Mouse (Mus musculus): ENCODE results near the gene Fkbp2. TPM values are rescaled to one million over a fixed set of nuclear protein-coding genes. Genes with fewer than 3 reads are reported as not detected.
A peak's percentile ranks its signal among the peaks of the same experiment; 100 is the strongest.

Gene Fkbp2
- polyA plus RNA-seq, 1 experiment from 2014 or later, result 88.3 TPM

- peaks cover 15% of the 10 kb centered on the region; the same call in 1 of the 2 replicates for H3K36me3 ChIP-seq (replicated peaks)
- peak overlapping the region; percentile 97 for H3K4me2 ChIP-seq
- no peak for ATAC-seq (ENCODE audit: insufficient read depth)
- peaks cover 22% of the 10 kb centered on the region for H3K27me3 ChIP-seq
- peak overlapping the region; percentile 75 for H3K9ac ChIP-seq
- no peaks in the 10 kb centered on the region for H3K9me3 ChIP-seq (replicated peaks)
- under 1% methylated on average over 20 of the region's 20 CpGs for WGBS (ENCODE audit: insufficient replicate concordance)
- H3K4me1 ChIP-seq (replicated peaks), result peaks cover 70% of the 10 kb centered on the region
- H3K27ac ChIP-seq (replicated peaks), result 0 out of 2 replicates have a peak overlapping the region, but pooled peaks have one; percentile 24
- peak overlapping the region; percentile 66 for H3K4me3 ChIP-seq (replicated peaks)
These were observed 11.0 kb downstream of the Fkbp2 start for GRCm38 (mm10) chr19:6969291-6969664.

GRCm38 (mm10) chr19:6968491-6969271 is 11.6 kb downstream of the Fkbp2 start:
- WGBS (ENCODE audit: insufficient replicate concordance), result 7% methylated on average over 15 of the region's 15 CpGs
- ATAC-seq (ENCODE audit: insufficient read depth), result no peak
- H3K27me3 ChIP-seq, result peaks cover 22% of the 10 kb centered on the region
- peaks cover 66% of the 10 kb centered on the region for H3K4me1 ChIP-seq (replicated peaks)
- H3K27ac ChIP-seq (replicated peaks), result no peak overlapping the region
- peak overlapping the region; percentile 75 for H3K9ac ChIP-seq
- peak overlapping the region; percentile 97 for H3K4me2 ChIP-seq
- no peaks in the 10 kb centered on the region for H3K9me3 ChIP-seq (replicated peaks)
- H3K4me3 ChIP-seq (replicated peaks), result peak overlapping the region; percentile 66
- peaks cover 17% of the 10 kb centered on the region; the same call in 1 of the 2 replicates for H3K36me3 ChIP-seq (replicated peaks)

GRCm38 (mm10) chr19:6956461-6956860 is 23.8 kb downstream of the Fkbp2 start:
- peaks cover 33% of the 10 kb centered on the region for H3K36me3 ChIP-seq (replicated peaks)
- no peak for ATAC-seq (ENCODE audit: insufficient read depth)
- 62% methylated on average over 10 of the region's 10 CpGs for WGBS (ENCODE audit: insufficient replicate concordance)

GRCm38 (mm10) chr19:6955424-6955823 is 24.9 kb downstream of the Fkbp2 start:
- no peak for ATAC-seq (ENCODE audit: insufficient read depth)
- H3K27me3 ChIP-seq, result no peaks in the 10 kb centered on the region
- H3K4me1 ChIP-seq (replicated peaks), result peaks cover 35% of the 10 kb centered on the region
- 67% methylated on average over 7 of the region's 7 CpGs for WGBS (ENCODE audit: insufficient replicate concordance)
- no peaks in the 10 kb centered on the region for H3K9me3 ChIP-seq (replicated peaks)
- H3K36me3 ChIP-seq (replicated peaks), result peaks cover 33% of the 10 kb centered on the region
- no peak overlapping the region for H3K4me2 ChIP-seq
- H3K9ac ChIP-seq, result no peak overlapping the region
- no peak overlapping the region for H3K27ac ChIP-seq (replicated peaks)
- no peak overlapping the region for H3K4me3 ChIP-seq (replicated peaks)

More at GRCm38 (mm10) chr19:6956461-6956860, 23.8 kb downstream of the Fkbp2 start:
- H3K4me2 ChIP-seq, result no peak overlapping the region
- no peak overlapping the region for H3K27ac ChIP-seq (replicated peaks)
- H3K4me3 ChIP-seq (replicated peaks), result no peak overlapping the region
- no peaks in the 10 kb centered on the region for H3K27me3 ChIP-seq
- H3K4me1 ChIP-seq (replicated peaks), result peaks cover 25% of the 10 kb centered on the region
- no peak overlapping the region for H3K9ac ChIP-seq
- H3K9me3 ChIP-seq (replicated peaks), result no peaks in the 10 kb centered on the region

DNA sequence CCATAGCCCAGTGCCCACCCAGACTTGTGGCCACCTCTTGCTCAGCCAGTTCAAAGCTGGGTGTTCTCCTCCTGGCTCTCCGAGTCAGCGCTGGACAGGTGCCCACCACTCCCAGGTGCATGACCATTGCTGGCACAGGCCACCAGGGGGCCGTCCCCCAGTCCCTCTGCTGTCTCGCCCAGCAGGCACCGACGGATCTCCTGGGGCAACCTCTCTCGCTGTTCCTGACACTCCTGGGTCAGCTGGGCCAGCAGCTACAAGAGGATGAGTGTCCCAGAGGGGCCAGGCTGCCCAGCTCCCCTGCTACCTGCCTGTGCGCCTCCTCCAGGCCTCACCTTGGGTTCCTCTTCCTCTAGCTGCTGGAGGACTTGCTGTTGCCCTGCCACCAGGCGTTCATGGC is 26.3 kb downstream of the Fkbp2 start:
- H3K36me3 ChIP-seq (replicated peaks), result peaks cover 33% of the 10 kb centered on the region
- no peak overlapping the region for H3K27ac ChIP-seq (replicated peaks)
- no peaks in the 10 kb centered on the region for H3K9me3 ChIP-seq (replicated peaks)
- no peak overlapping the region for H3K4me2 ChIP-seq
- ATAC-seq (ENCODE audit: insufficient read depth), result no peak
- H3K27me3 ChIP-seq, result no peaks in the 10 kb centered on the region
- 69% methylated on average over 9 of the region's 9 CpGs for WGBS (ENCODE audit: insufficient replicate concordance)
- no peak overlapping the region for H3K9ac ChIP-seq
- H3K4me1 ChIP-seq (replicated peaks), result peaks cover 49% of the 10 kb centered on the region
- H3K4me3 ChIP-seq (replicated peaks), result no peak overlapping the region

- ATAC-seq (ENCODE audit: insufficient read depth), result no peak
- Histone ChIP-seq H3K27ac (replicated peaks) (peak overlapping the region; percentile 91), H3K4me1 (replicated peaks) (peaks cover 55% of the 10 kb centered on the region), H3K4me3 (replicated peaks) (peak overlapping the region; percentile 79), H3K9me3 (replicated peaks) (no peaks in the 10 kb centered on the region), H3K4me2 (peak overlapping the region; percentile 98), H3K36me3 (replicated peaks) (peaks cover 24% of the 10 kb centered on the region), H3K9ac (peak overlapping the region; percentile 73; the same call in 1 of the 2 replicates), H3K27me3 (no peaks in the 10 kb centered on the region)
- 3% methylated on average over 3 of the region's 3 CpGs for WGBS (ENCODE audit: insufficient replicate concordance)
These were observed 27.6 kb downstream of the Fkbp2 start for GRCm38 (mm10) chr19:6952712-6953037.

- peak overlapping the region; percentile 91 for H3K27ac ChIP-seq (replicated peaks)
- H3K36me3 ChIP-seq (replicated peaks), result peaks cover 19% of the 10 kb centered on the region
- ATAC-seq (ENCODE audit: insufficient read depth), result peak; percentile 31
- H3K4me3 ChIP-seq (replicated peaks), result peak overlapping the region; percentile 79
- 1% methylated on average over 31 of the region's 31 CpGs for WGBS (ENCODE audit: insufficient replicate concordance)
- H3K9ac ChIP-seq, result peak overlapping the region; percentile 73
- peak overlapping the region; percentile 98 for H3K4me2 ChIP-seq
- H3K9me3 ChIP-seq (replicated peaks), result no peaks in the 10 kb centered on the region
- no peaks in the 10 kb centered on the region for H3K27me3 ChIP-seq
- peaks cover 56% of the 10 kb centered on the region for H3K4me1 ChIP-seq (replicated peaks)
These were observed 28.1 kb downstream of the Fkbp2 start for GRCm38 (mm10) chr19:6951994-6952711.

DNA sequence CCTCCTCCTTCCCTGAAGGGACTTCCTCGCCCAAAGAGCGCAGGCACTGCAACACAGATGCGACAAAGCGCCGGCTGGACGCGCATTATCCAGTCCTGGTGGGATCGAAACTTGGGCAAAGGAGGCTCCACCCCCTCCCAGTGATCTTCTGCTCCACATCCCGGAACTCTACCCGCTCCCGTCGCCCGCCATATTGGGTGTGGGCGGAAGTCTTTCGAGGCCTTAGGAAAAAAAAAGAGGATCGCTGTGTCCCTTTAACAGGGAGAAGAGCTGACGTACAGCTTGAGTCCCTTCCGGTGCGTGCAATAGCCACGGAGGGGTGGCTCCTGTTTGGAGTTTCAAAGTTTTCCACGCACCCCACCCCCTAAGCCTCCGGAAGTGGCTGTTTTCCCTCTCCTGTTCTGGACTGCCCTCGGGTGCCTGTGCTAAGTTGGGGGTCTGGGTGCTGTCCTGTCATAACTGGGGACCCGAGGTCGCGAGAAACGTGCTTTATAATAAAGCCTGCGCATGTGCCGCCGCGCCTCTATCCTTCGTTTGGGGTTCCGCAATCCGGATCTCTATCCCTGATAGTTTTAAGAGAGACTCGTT is 28.8 kb downstream of the Fkbp2 start:
- ATAC-seq (ENCODE audit: insufficient read depth), result peak; percentile 70
- Histone ChIP-seq H3K4me1 (replicated peaks) (peaks cover 57% of the 10 kb centered on the region), H3K36me3 (replicated peaks) (peaks cover 17% of the 10 kb centered on the region), H3K9ac (peak overlapping the region; percentile 73), H3K4me3 (replicated peaks) (peak overlapping the region; percentile 79), H3K27ac (replicated peaks) (peak overlapping the region; percentile 91), H3K27me3 (no peaks in the 10 kb centered on the region), H3K9me3 (replicated peaks) (no peaks in the 10 kb centered on the region), H3K4me2 (peak overlapping the region; percentile 98)
- WGBS (ENCODE audit: insufficient replicate concordance), result under 1% methylated on average over 35 of the region's 35 CpGs

DNA sequence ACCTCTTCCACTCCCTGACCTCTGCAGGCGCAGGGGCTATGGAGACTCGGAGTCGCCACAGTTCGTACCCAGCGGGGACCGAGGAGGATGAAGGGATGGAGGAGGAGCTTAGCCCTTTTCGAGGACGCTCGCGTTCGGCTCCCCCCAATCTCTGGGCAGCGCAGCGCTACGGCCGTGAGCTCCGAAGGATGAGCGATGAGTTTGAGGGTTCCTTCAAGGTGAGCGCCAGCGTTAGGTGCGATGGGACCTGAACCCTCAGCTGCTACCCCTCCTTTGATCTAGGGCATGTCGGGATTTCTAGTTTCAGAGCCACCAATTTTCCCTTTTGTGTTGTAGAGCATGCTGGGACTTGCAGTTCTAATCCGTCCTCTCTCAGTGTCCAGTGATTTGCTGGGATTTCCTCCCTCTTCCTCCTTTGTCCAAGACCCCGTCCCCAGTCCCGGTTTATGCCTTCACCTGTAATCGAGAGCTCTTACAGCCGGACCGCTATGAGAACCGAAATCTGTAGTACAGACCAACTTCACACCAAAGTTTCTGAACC is 29.6 kb downstream of the Fkbp2 start:
- Histone ChIP-seq H3K27ac (replicated peaks) (peak overlapping the region; percentile 91), H3K36me3 (replicated peaks) (peaks cover 14% of the 10 kb centered on the region), H3K4me1 (replicated peaks) (peaks cover 57% of the 10 kb centered on the region), H3K4me2 (peak overlapping the region; percentile 98), H3K27me3 (no peaks in the 10 kb centered on the region), H3K9ac (peak overlapping the region; percentile 73), H3K9me3 (replicated peaks) (no peaks in the 10 kb centered on the region), H3K4me3 (replicated peaks) (peak overlapping the region; percentile 79)
- ATAC-seq (ENCODE audit: insufficient read depth), result peak; percentile 16
- under 1% methylated on average over 28 of the region's 28 CpGs for WGBS (ENCODE audit: insufficient replicate concordance)

GRCm38 (mm10) chr19:6949951-6950350 is 30.4 kb downstream of the Fkbp2 start:
- Histone ChIP-seq H3K4me3 (replicated peaks) (no peak overlapping the region), H3K36me3 (replicated peaks) (peaks cover 7% of the 10 kb centered on the region; the same call in 1 of the 2 replicates), H3K9ac (no peak overlapping the region), H3K27me3 (no peaks in the 10 kb centered on the region), H3K4me2 (peak overlapping the region; percentile 98), H3K9me3 (replicated peaks) (no peaks in the 10 kb centered on the region), H3K4me1 (replicated peaks) (peaks cover 57% of the 10 kb centered on the region), H3K27ac (replicated peaks) (no peak overlapping the region)
- ATAC-seq (ENCODE audit: insufficient read depth), result no peak
- 52% methylated on average over 5 of the region's 5 CpGs for WGBS (ENCODE audit: insufficient replicate concordance)

DNA sequence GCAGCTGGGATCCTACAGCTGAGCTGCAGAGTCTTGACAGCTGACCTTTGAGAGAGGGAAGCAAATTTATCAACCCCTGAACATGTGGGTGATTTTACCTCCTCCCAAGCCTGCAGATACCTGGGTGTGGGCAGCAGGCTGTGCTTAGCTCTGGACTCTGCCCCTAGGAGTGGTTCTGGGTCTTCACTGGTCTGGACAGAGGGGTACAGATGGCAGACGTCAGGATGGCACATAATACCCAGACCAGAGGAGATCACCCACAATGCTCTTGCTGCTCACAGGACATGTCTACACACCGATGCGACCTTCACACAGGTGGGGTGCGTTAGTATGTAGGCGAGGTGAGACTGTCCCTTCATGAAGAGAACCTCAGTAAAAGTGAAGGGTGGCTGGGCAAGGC is 30.8 kb downstream of the Fkbp2 start:
- no peaks in the 10 kb centered on the region for H3K27me3 ChIP-seq

More for the DNA sequence above, 30.8 kb downstream of the Fkbp2 start:
- H3K36me3 ChIP-seq (replicated peaks), result peaks cover 3% of the 10 kb centered on the region; the same call in 1 of the 2 replicates
- H3K9ac ChIP-seq, result no peak overlapping the region
- H3K4me3 ChIP-seq (replicated peaks), result no peak overlapping the region
- H3K9me3 ChIP-seq (replicated peaks), result no peaks in the 10 kb centered on the region
- 80% methylated on average over 5 of the region's 5 CpGs for WGBS (ENCODE audit: insufficient replicate concordance)
- no peak overlapping the region; the same call in 1 of the 2 replicates for H3K4me2 ChIP-seq
- no peak for ATAC-seq (ENCODE audit: insufficient read depth)
- no peak overlapping the region for H3K27ac ChIP-seq (replicated peaks)
- peaks cover 57% of the 10 kb centered on the region for H3K4me1 ChIP-seq (replicated peaks)
